Mouse (Mus musculus) cerebellum, adult 9-10 months (tissue): Measurements from ENCODE around the gene Ephx3.

Experiments
- DNase-seq: peaks from one replicate; pipeline ENCODE4 v3.0.0; 2022

The Ephx3 gene

DNA sequence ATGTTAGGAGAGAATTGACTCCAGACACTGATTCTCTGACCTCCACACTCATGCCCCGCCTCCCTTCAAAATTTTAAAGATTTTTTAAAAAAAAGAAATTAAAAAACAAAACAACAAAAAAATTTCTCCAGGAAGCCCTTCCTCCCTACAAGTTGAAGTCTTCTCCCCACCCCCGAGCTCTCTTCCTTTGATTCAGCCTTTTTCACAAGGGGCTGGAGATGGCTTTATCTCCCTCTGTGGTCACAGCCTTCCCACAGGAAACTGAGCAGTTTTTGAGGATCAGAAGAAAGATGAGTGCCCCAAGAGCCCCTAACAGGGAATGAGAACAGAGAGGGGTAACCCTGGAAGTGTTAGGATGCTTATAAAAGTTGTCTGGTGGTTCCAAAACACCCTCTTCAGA, 16.9 kb downstream of the Ephx3 start:
- DNase-seq = no peak

- DNase-seq = no peak
Measured at GRCm38 (mm10) chr17:32169518-32170225, 19.7 kb downstream of the Ephx3 start.

DNA sequence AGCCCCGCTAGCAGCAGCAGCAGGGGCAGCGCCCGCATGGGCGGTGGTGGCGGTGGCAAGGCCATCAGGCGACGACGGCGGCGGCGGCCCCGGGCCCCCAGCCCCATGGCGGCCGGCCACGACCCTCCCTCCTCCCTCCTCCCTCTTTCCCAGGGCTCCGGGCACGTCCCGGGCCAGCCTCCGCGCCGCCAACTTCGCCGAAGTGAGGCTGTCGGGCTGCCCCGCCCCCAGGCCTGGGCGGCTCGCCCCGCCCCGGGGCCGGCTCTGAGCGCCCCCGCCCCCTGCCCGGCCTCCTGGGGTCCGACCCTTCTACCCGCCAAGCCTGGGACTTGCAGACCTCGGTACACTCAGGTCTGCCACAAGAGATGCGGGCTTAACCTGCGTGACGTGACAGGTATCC, 22.7 kb downstream of the Ephx3 start, which contains the start of gene Notch3:
Notch3 (minus strand) TSS at position 166 of the 400 bp plus-strand sequence.
- DNase-seq = no peak

DNA sequence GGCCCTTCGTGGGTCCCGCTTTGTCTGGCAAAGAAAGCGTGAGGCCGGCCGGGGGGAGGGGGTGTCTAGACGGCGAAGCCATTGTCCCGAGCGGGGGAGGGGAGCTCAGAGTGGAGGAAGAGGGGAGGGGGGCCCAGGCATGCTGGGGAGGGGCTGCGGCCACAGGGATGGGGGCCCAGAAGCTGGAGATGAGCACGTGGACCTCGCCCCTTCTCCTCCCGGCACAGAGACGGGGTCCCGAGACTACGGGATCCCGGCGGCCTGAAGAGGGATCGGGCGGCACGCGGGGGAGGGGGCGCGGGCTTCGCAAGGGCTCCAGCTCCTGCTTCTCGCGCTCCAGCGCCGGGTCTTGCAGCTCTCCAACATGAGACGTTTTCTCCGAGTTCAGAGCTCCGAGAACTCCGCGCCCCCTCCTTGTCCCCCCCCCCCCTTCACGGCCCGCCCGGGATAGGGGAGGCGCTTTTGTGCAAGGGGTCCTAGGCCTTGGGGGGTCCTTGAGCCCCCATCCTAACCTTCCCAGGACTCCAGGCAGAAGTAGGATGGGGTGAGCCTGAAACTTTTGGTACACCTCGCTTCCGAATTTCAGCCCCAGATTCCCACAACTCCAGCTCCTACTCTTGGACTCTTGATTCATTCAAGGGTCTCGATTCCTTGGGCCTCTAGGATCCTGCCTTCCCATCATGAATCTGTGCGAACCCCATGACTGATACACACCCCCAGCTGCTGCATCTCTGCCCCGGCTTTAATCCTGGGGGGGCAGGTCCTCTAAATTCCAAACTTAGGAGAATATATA, 23.4 kb downstream of the Ephx3 start:
- no peak for DNase-seq

- no peak for DNase-seq
Measured at GRCm38 (mm10) chr17:32165266-32165802, 24.0 kb downstream of the Ephx3 start.

- DNase-seq = no peak
Measured at GRCm38 (mm10) chr17:32164780-32165179, 24.6 kb downstream of the Ephx3 start.

- no peak for DNase-seq
Measured at GRCm38 (mm10) chr17:32163910-32164650, 25.3 kb downstream of the Ephx3 start.

GRCm38 (mm10) chr17:32162112-32162850, 27.1 kb downstream of the Ephx3 start:
- peak; percentile 38 for DNase-seq

- DNase-seq = no peak
Measured at GRCm38 (mm10) chr17:32160882-32161281, 28.5 kb downstream of the Ephx3 start.

DNA sequence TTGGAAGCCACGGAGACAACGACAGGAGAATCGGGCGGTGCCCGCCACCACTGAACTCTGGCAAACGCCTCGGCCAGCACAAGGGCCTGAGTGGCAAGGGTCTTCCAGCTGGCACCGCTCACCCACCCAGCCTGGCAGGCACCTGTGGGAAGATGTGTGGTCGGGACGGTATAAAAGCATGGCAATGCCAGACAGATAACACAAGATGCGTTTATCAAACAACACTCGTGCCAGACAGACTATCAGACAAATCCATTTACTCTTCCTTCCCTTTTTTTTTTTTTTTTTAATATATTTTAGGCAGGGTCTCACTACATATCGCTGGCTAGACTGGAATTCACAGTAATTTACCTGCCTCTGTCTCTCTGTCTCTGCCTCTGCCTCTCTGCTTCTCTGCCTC, 30.5 kb downstream of the Ephx3 start:
- DNase-seq = no peak

GRCm38 (mm10) chr17:32146718-32147117, 42.6 kb downstream of the Ephx3 start:
- no peak for DNase-seq

DNA sequence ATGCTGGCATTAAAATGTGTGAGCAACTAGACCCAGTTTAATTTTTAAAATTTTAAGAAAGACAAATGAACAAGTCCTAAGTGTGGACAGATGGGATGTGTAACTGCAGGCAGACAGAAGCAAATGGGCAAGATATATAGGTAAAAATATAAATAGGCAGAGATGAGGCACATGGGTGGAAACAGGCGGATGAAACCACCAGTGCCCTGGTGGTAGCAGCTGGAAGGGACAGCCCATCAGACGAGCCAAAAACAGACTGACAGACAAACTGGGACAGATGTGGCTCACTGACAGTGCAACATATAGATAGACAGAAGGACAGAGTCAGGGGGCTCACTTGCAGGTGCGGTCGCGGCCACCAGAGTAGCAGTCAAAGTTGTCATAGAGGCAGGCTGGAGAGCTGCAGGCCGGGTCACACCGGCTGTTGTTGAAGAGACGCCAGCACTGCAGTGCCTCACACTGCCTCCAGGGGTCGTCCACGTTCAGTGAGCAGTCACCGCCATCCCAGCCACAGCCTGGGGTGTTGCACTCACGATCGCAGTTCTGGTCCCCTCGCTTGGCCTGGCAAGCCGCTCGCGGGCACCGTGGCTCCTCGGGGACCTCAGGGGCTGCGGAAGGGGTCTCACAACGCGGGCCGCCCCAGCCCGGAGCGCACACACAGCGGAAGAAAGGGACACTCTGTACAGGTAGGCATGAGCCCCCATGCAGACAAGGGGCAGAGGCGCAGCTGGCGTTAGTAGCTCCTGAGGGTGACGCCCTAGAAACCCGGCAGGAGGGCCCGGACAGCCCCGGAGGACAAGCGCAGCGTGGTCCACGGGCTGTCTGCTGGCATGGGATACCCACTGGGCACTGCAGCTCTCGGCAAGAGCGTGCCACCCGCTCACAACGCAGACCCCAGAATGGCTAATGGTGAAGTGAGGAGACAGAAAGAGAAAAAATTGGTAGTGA, 46.2 kb downstream of the Ephx3 start:
- DNase-seq = peak; percentile 75

GRCm38 (mm10) chr17:32142234-32142633, 47.1 kb downstream of the Ephx3 start:
- DNase-seq = no peak
